Mouse (Mus musculus) cerebellum, adult 8-10 months (tissue): ENCODE measurements around the gene 4933407L21Rik.
"Not testable (repeated sequence)": the region's sequence is repeated elsewhere in the genome, so short reads cannot be mapped to it uniquely, and the experiment has no call there.

ENCODE experiments used
- DNase-seq: peaks from one replicate; pipeline ENCODE4 v3.0.0; 2022

Gene 4933407L21Rik

DNA sequence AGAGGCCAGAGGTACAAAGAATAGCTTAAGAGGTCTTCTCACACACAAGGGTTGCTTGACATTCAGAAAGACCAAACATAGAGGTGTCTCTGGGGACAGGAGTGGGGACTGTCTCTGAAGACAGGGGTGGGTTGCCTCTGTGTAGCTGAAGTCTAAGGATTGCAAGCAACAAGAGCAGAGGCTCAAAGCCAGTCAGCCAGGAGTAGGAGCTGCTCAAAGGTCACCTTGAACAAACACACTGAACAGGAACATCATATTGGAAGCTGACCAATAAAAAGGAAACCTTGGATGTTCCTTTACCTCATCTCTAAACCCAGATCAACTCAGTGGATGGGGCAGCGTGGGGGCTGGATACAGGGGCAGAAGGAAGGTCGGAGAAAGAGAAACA is 31.6 kb downstream of the 4933407L21Rik start:
- no peak for DNase-seq

DNA sequence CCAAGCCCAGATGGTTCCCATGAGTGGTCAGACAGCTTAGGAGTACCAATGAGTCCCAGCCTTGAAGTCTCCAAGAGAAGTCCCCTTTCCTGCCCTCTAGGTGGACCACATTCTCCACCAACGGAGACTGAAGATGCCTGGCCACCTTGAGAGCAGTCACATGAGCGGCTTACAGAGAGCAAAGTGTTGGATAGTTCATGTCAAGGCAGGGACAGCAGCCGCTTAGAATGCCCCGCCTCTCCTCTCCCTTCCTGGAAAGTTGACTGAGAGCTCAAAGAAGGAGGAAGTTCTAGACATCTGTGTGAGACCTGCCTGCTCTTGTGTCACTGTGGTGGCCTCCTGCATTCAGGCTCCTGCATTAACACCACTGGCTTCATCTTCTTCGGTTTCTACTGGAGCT is 32.6 kb downstream of the 4933407L21Rik start, which contains the start of gene Gpr55:
Gene Gpr55 (minus strand): TSS at position 135 of the 400 bp plus-strand sequence.
- no peak for DNase-seq

DNA sequence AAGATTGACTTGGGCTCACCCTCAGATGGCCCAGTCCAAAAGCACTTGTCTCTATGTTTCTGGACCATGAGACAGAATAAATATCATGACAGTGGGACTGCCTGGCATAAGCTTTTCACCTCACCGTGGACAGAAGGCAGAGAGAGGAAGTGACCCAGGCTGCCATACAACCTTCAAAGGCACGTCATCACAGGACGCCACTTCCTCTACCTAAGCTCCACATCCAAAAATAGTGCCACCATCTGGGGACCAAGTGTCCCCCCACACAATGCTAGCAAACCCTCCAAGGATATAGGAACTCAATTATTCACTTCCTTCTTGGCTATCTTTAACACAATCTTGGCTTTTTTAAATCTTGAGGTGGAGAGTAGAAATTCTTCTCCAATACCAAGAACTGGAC is 33.8 kb downstream of the 4933407L21Rik start:
- DNase-seq: no peak

DNA sequence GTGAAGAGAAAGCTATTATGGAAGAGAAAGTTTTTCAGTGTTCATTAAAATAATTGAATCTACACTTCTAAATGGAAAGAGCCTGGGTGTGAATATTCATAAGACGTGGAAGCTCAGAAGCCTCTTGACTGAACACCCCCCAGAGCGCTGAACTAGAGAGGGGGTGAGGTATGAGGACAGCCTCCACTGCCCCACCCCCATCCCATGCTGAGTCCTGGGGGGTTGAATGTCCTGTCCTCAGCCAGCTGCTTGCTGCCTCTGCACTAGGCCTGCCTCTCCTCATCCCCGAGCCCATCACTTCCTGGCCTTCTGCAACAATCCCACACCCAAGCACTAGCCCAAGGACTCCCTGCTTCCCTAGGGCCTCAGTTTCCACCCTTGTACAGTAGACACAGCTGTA is 37.6 kb downstream of the 4933407L21Rik start:
- DNase-seq: no peak

DNA sequence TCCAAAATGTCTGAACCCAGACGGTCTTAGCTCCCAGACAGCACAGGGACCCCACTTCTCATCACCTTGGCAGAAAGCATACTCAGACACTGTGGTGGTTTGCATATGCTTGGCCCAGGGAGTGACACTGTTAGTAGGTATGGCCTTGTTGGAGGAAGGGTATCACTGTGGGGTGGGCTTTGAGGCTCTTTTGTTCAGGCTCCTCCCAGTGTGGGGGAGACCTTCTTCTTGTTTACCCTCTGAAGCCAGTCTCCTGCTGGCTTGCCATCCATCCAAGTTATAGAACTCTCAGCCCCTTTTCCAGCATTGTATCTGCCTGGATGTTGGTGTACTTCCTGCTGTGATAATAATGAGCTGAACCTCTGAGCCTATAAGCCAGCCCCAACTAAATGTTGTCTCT is 40.8 kb downstream of the 4933407L21Rik start:
- DNase-seq: no peak

DNA sequence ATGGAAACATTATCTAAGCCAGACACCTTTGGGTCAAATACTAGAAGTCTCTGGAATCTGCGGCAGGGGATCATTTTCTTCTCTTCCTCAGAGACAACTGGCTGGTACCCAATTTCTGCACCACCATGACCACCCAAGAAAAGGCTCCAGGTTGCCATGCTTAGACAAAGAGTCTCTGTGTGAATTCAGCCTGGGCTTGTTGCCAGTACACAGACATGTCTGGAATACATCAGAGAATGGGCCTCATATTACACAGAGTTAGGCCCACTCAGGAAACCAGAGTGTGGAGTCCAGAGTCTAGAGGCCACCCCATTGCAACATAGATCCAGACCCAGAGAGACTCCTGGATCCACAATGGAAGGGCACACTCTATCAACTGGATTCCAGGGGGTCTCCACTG is 41.2 kb downstream of the 4933407L21Rik start:
- no peak for DNase-seq

DNA sequence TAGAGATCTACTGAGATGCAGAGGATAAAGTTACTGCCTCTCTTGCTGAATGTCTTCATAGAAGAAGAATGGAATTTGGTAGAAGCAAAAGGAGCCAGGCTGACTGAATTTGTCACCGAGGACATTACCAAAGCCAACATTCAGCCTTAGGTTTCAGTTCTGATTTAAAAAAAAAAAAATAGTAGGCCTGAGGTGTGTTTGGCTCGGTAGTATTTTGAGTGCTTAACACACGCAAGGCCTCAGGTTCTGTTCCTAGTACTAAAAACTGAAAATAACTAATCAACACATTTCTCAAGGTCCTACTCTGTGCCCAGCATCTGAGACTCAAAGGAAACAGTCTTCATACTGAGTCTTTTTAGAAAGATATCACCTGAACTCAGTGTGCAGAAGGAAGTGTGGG is 42.8 kb downstream of the 4933407L21Rik start:
- no peak for DNase-seq

DNA sequence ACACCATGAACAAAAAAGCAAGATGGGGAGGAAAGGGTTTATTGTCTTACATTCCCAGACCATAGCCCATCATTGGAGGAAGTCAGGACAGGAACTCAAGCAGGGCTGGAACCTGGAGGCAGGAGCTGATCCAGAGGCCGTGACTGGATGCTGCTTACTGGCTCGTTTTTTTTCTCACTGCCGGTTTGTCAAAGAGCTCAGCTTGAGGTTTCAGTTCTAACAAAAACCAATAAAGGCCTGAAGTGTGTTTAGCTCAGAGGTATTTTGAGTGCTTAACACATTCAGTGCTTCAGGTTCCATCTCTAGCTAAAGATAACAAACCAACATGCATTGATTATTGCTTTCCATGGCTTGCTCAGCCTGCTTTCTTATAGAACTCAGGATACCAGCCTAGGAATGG is 44.1 kb downstream of the 4933407L21Rik start:
- no peak for DNase-seq

DNA sequence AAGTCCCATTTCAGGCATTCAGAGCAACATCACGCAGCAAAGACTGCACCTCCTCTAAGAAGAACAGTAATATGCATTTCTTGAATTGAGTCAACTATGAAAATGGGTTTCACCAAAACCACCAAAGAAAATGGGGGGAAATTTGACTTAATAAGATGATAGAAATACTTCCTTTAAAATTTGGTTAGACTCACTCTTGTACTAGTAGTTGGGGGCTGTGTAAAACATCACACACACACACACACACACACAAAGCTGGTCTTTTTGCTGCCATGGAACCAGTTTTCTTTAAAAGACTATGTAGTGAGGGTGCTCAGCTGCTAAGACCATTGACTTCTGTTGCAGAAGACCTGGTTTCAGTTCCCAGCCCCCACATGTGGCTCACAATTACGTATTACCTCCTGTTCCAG is 45.2 kb downstream of the 4933407L21Rik start:
- no peak for DNase-seq

DNA sequence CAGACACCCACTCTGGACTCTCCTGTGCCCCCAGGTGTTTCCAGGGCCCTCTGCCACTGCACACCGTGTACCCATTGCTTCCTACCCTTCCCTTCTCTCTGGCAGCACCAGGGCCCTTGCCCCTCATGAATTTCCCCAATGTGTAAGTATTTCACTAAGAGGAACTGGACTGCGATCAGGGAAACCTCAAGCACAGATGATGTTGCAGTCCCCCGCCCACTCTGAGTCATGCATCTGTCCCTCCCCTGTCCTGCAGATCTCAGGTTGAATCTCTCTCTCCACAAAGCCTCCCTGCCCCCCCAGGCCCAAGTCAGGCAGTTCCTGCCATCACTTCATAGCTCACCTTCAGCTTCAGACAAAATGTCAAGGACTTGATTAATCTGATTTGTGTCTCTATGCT is 49.4 kb downstream of the 4933407L21Rik start:
- DNase-seq: no peak

DNA sequence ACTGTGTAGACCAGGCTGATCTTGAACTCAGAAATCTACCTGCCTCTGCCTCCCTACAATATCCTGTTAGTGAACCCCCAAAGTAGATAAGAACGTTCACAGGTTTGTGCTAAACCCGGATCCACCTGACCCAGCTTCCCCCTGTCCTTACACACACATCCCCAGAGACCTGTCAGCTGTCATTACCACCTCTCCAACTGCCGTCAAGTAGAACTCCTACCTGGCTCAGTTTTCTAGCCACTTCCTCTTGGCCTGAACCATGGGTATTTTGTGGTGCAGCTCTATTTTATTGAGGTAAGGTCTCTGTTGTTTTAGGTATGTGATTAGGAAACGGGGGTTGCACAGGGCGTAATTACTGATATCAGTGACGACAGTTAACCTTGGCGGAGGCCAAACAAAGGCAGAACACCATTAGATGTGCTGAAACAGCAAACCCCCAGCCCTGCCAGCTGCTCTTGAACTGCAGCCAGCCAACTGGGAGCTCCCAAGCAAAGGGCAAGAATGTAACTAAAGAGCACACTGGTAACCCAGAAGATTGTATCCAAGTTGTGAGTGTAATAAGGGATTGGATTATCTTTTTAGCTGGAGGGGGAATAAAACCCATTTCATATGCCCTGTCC is 53.6 kb downstream of the 4933407L21Rik start:
- DNase-seq: no peak

DNA sequence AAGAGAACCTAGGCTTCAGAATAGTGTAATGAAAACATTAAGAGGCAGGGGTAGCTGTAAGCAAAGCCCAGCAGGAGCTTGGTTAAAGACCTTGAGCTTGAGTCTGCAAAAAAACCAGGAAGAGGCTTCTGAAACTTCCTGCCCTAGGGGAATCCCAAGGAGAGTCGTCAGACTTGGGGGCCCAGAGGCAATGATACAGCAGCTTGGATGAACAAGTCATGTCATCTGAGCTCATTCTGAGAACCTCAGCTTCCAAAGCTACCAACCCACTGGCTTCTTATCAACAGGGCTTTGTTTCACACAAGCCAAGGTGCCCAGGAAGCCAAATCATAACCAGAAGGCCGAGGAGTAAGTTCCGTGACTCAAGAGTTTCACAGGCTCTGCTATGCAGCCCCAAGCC is 57.5 kb downstream of the 4933407L21Rik start:
- no peak for DNase-seq

DNA sequence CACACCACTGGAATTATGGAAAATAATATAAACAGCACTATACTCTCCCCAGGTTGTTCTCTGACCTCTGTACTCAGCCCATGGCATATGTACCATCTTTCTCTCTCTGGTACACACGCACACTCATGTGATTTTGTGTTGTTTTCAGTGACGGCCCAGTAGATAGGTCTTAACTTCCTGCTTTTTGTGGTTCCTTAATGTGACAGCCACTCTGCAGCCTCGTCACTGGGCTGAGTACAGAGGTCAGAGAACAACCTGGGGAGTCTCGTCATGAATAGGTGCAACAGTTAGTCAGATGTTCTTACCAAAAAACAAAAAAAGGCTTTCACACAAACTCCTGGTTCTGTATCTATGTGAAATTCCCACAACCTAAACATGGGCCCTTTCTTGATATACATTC is 60.1 kb downstream of the 4933407L21Rik start:
- no peak for DNase-seq

DNA sequence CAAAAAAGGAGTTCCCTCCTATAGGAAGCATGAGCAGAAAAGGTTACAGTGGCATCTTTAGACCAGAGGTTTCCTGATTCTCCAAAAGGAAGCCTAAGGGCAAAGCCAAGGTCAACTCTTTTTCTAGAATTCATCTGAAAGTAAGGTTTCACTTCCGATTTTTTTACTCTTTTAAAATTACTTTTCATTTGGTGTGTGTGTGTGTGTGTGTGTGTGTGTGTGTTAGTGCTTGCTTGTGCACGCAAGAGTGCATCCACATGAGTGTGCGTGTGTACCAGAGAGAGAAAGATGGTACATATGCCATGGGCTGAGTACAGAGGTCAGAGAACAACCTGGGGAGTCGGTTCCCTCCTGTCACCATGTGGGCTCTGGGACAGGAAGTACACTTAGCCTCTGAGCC is 60.6 kb downstream of the 4933407L21Rik start:
- DNase-seq: not testable (repeated sequence)
